Mouse (Mus musculus): ENCODE measurements at regions not wholly inside any gene's neighbourhood (a gene's known extent, or its start where the extent isn't known, plus 50 kb on each side); places are given as distances from the start of the nearest gene placed in this dataset.

- no peak for DNase-seq (ENCODE audit: low spot score)
- Histone ChIP-seq H3K4me1 (no peaks in the 10 kb centered on the region), H3K9me3 (no peaks in the 10 kb centered on the region), H3K4me3 (no peak overlapping the region), H3K36me3 (replicated peaks) (no peaks in the 10 kb centered on the region), H3K27me3 (replicated peaks; ENCODE audit: low read depth, poor library complexity, severe bottlenecking) (no peaks in the 10 kb centered on the region), H3K27ac (replicated peaks) (no peak overlapping the region)
- 74% methylated on average over 4 of the region's 4 CpGs for WGBS
Measured at GRCm38 (mm10) chrX:58445624-58446323, 423.3 kb downstream of the Zic3 start.

DNA sequence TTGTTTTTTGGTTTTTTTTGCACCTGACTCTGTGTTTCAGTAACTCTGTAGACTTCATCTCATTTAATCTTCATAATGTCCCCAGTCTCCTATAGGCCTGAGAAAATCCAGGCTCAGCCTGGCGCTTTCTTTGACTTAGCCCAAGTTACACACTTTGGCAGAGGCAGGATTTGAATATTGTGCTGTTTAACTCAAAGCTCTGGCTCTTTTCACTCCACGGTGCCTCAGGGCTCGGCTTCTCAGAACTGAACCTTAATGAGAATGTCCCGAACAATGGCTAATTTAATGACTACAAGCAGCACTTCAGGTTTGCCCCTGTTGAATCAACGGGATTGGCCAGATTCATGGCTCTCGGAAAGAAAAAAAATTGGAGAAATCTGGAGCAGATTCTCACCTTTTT is 425.1 kb downstream of the Zic3 start:
- Histone ChIP-seq H3K27ac (replicated peaks) (no peak overlapping the region), H3K9me3 (no peaks in the 10 kb centered on the region), H3K4me3 (no peak overlapping the region), H3K4me1 (no peaks in the 10 kb centered on the region), H3K27me3 (replicated peaks; ENCODE audit: low read depth, poor library complexity, severe bottlenecking) (no peaks in the 10 kb centered on the region), H3K36me3 (replicated peaks) (no peaks in the 10 kb centered on the region)
- 54% methylated on average over 6 of the region's 6 CpGs for WGBS
- DNase-seq (ENCODE audit: low spot score) = no peak

DNA sequence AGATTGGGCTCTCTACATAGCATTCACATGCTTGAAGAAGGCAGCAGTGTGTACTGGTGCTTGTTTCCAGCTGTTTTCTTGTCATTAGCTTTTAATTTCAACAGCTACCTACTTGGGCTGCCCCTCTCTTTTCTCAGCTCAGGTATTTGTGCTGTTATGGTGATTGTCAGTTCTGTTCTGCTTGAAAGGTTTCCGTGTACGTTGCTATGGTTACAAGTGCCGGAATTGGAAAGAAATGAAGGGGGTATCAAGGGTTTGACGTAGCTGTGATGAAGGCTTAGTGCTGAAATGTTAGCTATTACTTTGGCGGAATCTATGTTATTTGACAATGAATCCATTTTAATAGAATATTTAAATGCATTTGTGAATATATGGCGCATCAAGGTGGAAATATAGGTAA is 439.5 kb upstream of the 4930550L24Rik start:
- 77% methylated on average over 6 of the region's 6 CpGs for WGBS
- no peaks in the 10 kb centered on the region for H3K36me3 ChIP-seq (replicated peaks)
- no peaks in the 10 kb centered on the region for H3K4me1 ChIP-seq
- H3K27me3 ChIP-seq (replicated peaks; ENCODE audit: low read depth, poor library complexity, severe bottlenecking) = no peaks in the 10 kb centered on the region
- no peaks in the 10 kb centered on the region for H3K9me3 ChIP-seq
- no peak overlapping the region for H3K27ac ChIP-seq (replicated peaks)
- no peak for DNase-seq (ENCODE audit: low spot score)
- no peak overlapping the region for H3K4me3 ChIP-seq

- WGBS = 53% methylated on average over 1 of the region's 1 CpGs
- DNase-seq (ENCODE audit: low spot score) = no peak
- H3K4me3 ChIP-seq = no peak overlapping the region
- no peaks in the 10 kb centered on the region for H3K27me3 ChIP-seq (replicated peaks; ENCODE audit: low read depth, poor library complexity, severe bottlenecking)
- no peaks in the 10 kb centered on the region for H3K9me3 ChIP-seq
- H3K4me1 ChIP-seq = no peaks in the 10 kb centered on the region
- no peak overlapping the region for H3K27ac ChIP-seq (replicated peaks)
- no peaks in the 10 kb centered on the region for H3K36me3 ChIP-seq (replicated peaks)
Measured at GRCm38 (mm10) chrX:58470986-58471385, 438.2 kb upstream of the 4930550L24Rik start.

- no peak overlapping the region for H3K27ac ChIP-seq (replicated peaks)
- H3K36me3 ChIP-seq (replicated peaks) = no peaks in the 10 kb centered on the region
- DNase-seq (ENCODE audit: low spot score) = no peak
- no peaks in the 10 kb centered on the region for H3K27me3 ChIP-seq (replicated peaks; ENCODE audit: low read depth, poor library complexity, severe bottlenecking)
- no peaks in the 10 kb centered on the region for H3K4me1 ChIP-seq
- H3K9me3 ChIP-seq = no peaks in the 10 kb centered on the region
- 19% methylated on average over 2 of the region's 2 CpGs for WGBS
- H3K4me3 ChIP-seq = no peak overlapping the region
Measured at GRCm38 (mm10) chrX:58490861-58491260, 418.3 kb upstream of the 4930550L24Rik start.

DNA sequence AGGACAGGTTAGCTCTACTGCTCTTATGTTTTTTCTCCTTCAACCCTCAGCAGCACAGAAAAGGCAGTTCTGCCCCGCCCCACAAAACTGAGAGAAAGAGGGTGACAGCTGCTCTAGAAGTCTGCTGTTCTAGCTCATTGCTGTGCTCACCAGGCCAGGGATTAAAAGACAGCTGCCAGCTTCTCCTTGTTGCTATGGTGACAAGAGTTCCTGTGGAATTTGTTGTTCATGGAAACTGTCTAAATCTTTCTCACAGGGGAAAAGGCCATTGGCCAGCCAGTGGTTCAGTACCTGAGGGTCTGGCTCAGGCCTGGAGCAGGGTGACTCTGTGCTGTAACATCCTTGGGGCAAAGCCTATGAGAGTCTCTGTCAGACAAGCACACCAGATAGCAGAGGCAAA is 405.6 kb upstream of the 4930550L24Rik start:
- H3K27ac ChIP-seq (replicated peaks) = no peak overlapping the region
- no peaks in the 10 kb centered on the region for H3K36me3 ChIP-seq (replicated peaks)

GRCm38 (mm10) chrX:58514925-58515324 is 394.2 kb upstream of the 4930550L24Rik start:
- 57% methylated on average over 5 of the region's 5 CpGs for WGBS
- H3K27me3 ChIP-seq (replicated peaks; ENCODE audit: low read depth, poor library complexity, severe bottlenecking) = no peaks in the 10 kb centered on the region
- H3K36me3 ChIP-seq (replicated peaks) = no peaks in the 10 kb centered on the region
- H3K9me3 ChIP-seq = no peaks in the 10 kb centered on the region
- no peaks in the 10 kb centered on the region for H3K4me1 ChIP-seq
- no peak overlapping the region for H3K4me3 ChIP-seq
- H3K27ac ChIP-seq (replicated peaks) = no peak overlapping the region
- no peak for DNase-seq (ENCODE audit: low spot score)

More for the DNA sequence above, 405.6 kb upstream of the 4930550L24Rik start:
- 63% methylated on average over 1 of the region's 1 CpGs for WGBS
- Histone ChIP-seq H3K4me3 (no peak overlapping the region), H3K9me3 (no peaks in the 10 kb centered on the region), H3K27me3 (replicated peaks; ENCODE audit: low read depth, poor library complexity, severe bottlenecking) (no peaks in the 10 kb centered on the region), H3K4me1 (no peaks in the 10 kb centered on the region)
- DNase-seq (ENCODE audit: low spot score) = peak; percentile 8
